Mouse (Mus musculus) heart, adult 18-20 months (tissue): ENCODE results near the gene Olfr1347. TPM values are rescaled to one million over a fixed set of nuclear protein-coding genes. Genes with fewer than 3 reads are reported as not detected.

ENCODE experiments used
- DNase-seq, 2 experiments: peaks; one replicate each; pipeline ENCODE4 v3.0.0; 2021 to 2022; ENCODE audit warnings: mixed read lengths in 1 of 2
- long read RNA-seq, 2 experiments: library from polyadenylated mRNA; stranded (forward); transcript quantifications; one replicate each; pipeline ENCODE4 v2.0.0; 2021
- total RNA-seq, 2 experiments: library from RNA; stranded (reverse); gene quantifications; 2 replicates each; pipeline ENCODE4 v1.2.3; 2021

Gene Olfr1347
- not detected for total RNA-seq
- long read RNA-seq, experiment 1, result 0 reads
- long read RNA-seq, experiment 2, result 0 reads

DNA sequence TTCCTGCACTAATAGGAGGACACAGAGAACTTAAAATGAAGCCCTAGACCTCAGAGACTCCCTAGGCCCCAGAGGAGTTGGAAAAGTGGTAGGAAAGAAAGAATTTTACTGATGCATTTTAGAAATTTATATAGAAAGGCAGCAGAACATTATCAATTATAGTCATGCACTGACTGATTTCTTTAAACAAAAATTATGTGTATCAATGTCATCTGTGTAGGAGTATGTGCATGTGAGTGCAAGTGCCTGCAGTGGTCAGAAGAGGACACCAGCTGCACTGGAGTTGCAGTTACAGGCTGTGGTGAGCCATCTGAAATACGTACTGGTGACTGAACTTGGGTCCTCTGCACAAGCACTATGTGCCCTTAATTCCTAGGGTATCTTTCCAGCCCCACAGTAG lies at the start of gene Olfr1347:
Olfr1347 (minus strand) TSS at position 101 of the 400 bp plus-strand sequence.
- DNase-seq, result no peak

DNA sequence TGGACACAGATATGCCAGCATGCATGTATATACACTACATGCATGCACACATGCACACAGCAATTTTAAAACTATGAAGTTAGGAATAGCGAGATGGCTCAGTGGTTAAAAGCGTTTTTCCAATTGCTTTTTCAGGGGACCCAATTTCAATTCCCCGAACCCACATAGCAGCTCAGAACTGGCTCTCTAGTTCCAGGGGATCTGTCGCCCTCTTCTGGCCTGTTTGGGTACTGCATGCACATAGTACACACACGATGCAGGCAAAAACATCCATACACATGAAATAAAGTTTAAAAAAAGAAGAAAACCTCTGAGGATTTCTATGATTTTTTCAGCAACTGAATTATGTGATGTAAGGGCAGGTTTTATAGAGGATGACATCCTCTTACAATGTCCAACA lies 26.6 kb upstream of the Olfr1347 start:
- DNase-seq, result no peak

DNA sequence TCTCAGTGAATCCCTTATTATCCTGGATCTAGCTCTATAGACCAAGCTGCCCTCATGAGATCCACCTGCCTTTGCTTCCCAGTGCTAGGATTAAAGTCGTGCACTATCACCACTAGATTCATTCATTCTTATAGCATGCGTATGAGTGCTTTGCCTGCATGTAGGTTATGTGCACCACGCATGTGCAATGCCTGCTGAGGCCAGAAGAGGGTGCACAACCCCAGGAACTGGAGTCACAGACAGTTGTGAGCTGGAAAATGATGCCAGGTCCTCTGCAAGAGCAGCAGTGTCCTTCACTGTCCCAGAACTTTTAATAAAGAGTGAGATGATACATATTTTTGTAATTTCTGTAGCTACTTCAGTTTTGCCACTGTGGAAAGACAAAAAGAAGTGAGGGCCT lies 25.4 kb upstream of the Olfr1347 start:
- DNase-seq, result no peak

DNA sequence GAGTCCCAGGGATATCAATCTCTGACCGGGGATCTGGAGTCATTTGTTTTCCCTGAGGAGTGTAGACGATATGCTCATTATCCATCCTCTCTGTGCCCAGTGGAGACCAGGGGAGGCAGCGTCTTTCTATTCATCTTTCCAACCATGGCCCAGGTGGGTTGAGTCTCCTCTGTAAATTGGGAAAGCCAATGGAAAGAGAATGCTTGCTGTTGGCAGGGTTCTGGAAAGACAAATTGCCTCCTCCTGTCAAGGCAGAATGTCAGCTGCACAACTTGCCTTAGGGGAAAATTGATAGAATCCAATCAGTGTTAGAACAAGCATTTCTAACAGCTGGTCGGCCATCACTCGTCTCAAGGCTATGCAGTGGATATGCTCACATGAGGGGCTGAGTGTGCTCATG lies 23.3 kb upstream of the Olfr1347 start, which contains the start of gene Olfr1349:
Olfr1349 (minus strand) TSS at position 101 of the 400 bp plus-strand sequence.
- DNase-seq, result no peak

DNA sequence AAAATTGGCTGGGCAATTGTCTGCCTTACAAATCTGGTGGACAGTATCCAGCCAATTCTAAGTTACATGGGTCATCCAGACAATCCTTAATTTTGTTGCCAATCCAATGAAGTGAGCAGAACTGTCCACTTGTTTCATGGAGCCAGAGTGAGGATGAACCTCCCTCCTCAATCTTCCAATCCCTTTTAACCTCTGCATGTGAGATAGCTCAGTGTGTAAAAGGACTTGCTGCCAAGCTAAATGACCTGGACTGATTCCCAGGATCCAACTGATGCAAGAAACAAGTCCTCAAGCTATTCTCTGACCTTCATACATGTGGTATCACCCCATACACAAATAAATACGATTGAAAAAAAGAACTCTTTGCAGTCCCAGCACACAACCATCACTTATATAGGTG lies 22.1 kb upstream of the Olfr1347 start:
- DNase-seq, result peak in 1 of 2 experiments; percentile 6

DNA sequence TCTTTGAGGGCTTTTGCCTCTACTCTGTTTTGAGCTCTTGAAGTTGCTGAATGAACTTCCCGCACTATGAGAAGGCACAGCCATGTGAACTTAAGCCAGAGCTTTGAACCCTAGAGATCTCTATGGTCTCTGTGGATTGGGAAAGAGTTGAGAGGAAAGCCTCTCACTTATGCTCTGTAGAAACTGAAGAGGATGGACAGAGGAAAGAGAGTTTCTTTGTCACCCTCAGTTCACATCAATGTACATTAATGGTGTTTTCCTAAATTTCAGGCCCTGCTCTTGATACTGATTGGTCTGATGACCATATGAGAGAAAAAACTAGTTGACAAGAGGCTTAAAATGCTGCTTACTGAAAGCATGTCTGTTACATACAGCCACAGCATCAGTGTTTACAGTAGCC lies 9.1 kb upstream of the Olfr1347 start, which contains the start of gene Olfr1348:
Olfr1348 (minus strand) TSS at position 101 of the 400 bp plus-strand sequence.
- no peak for DNase-seq

DNA sequence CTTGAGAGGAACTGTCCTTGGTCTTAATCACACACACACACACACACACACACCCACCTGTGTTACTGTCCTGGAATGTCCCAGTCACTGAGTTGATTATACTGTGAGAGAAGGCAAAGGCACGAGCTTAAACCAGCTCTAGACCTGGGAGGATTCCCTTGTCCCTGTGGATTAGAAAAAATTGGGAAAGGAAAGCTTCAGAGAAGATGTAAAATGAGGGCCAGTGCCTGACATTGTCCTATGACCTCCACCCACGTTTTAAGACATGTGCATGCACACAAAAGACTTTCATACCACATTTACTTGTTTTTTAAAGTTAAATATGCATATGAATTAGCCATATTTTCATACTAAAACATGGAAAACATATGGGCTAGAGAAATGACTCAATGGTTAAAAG lies 12.7 kb downstream of the Olfr1347 start, which contains the start of gene Olfr5:
Olfr5 (minus strand) TSS at position 101 of the 400 bp plus-strand sequence.
- no peak for DNase-seq

DNA sequence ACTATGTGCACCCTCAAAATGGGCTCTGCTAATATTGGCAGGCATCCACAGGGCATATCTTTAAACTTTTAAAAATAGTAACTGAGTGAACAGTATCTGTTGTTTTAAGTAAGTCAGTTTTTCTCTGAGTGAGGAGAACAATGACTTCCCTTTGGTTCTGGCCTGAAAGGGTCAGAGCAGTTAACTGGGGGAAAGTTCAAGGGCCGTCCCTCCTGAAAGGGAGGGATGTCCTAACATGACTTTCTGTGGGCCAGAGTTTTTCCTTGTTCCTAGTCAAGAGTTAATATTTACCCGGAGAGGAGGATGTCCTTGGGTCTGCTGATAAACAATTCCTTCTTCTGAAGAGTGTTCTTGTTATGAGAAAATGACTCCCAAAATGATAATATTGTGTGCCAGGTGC lies 21.9 kb downstream of the Olfr1347 start:
- DNase-seq, result peak in 1 of 2 experiments; percentile 22

DNA sequence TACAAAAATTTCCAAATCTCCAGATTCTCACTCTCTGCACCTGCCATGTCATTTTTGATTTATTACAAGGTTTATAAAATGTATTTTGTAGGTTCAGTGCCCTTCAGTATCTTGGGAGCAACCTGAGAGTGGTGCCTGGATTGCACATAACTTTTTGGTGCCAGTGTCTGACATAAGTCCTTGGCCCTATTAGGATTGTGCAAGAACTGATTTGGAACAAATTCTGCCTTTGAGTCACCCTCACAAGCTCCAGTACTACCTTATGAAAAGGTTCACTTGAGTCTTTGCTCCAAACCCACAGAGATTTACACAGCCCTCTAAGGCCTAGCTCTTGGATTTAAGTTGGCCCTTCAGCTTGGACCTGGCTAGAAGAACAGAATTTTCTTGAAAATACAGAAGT lies 32.6 kb downstream of the Olfr1347 start, which contains the start of gene Olfr1346:
Olfr1346 (plus strand) TSS at position 151 of the 400 bp plus-strand sequence.
- DNase-seq, result no peak

DNA sequence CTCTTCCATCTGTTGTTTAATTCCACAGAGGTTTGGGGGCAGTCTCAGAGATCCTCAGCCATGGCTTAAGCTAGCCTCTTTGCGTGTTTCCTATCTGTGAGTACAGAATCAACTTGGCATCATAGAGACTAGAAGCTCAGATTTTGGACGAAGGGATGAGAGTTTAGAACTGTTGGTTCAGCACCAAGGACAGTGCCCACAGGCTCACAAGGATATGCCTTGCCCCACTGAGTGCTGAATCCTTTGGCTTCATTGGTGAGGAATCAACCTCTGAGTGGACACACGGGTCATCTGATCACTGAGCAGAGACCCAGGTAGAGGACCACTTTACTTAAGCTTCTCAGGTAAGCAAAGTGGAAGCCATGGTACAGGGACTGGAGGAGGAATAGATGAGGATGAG lies 43.2 kb downstream of the Olfr1347 start:
- DNase-seq, result no peak

DNA sequence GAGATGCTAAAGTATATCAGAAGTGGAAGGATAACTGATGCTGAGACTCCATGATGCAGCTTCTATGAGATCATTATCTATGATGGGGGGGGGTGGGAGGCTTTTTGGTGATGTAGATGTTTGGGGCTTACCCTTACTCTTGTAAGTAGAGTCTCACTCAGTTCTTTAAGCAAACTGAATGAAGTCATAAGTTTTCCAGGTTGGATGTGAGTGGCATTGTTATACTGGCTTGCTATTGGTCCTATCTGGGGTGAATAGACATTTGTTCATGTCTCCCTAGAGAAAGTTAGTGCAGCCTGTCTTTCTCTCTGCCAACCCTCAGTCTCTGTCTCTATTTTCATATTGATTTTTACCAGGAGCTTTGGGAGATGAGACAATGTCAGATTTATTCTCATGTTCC lies 43.7 kb downstream of the Olfr1347 start, which contains the start of gene Olfr1336:
Olfr1336 (plus strand) TSS at position 301 of the 400 bp plus-strand sequence.
- no peak for DNase-seq

DNA sequence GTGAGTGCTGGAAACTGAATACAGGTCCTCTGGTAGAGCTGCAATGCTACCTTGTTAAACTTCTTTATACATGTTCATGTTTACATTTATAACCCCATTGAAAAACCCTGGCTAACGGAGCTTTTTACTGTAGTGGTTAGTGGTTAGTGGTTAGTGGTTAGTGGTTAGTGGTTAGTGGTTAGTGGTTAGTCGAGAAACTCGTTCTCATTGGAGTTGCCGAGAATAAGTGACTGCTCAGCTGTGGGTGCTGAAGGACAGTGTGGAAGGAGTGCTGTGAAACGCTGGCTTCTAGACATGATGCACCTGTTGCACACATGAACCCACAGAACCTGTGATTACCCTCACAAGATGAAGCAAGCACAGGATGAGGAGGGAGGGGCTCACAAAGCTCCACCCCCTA lies 51.8 kb downstream of the Olfr1347 start:
- DNase-seq, result no peak

DNA sequence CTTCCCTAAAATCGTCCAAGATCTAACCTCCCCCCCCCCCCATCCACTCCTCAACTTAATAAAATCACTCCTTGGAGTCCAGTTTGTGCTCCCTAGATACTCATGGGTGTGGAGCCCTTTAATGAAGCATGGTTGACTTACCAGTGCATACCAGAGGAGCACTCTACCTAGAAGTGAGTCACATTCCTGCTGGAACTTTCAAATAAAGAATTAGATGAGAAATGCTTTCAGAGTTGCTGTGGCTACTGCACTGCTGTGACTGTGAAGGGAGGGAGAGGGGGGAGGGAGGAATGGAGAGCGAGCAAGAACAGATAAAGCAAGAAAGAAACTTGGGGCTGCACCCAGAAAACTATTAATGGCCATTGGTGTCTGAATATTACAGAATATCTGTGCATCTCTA lies 58.4 kb downstream of the Olfr1347 start:
- no peak for DNase-seq

DNA sequence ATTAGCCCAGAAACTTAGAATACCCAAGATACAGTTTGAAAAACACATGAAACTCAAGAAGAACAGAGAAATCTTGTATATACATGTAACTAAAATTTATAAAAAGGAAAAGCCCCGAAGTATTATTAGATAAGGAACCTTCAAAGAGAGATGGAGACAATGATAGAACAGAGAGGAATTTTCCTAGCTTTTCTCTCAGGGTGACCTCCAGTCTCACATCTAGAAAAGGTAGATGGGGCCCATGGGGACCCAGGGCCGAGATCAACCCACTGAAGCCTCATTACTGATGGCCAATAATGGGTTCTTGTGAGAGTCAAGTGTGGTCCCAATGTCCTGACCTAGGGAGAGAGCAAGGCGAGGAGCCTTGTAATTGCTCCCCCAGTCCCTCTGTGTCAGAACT lies 61.2 kb downstream of the Olfr1347 start, which contains the start of gene Olfr1344:
Olfr1344 (plus strand) TSS at position 301 of the 400 bp plus-strand sequence.
- DNase-seq, result no peak

Other genes with a start within 250 kb of the Olfr1347 start
- not detected for gene Epp13, start 247.0 kb downstream of the Olfr1347 start, total RNA-seq
- gene Zfp667, start 213.2 kb downstream of the Olfr1347 start, total RNA-seq, result 1 to 10 TPM; 2.7 to 3.7 TPM
- gene Zfp583, start 168.5 kb downstream of the Olfr1347 start, total RNA-seq, result 1 to 10 TPM; 2.9 to 3.0 TPM
- gene Gm3854, start 156.0 kb downstream of the Olfr1347 start, total RNA-seq, result under 1 TPM; 0.22 to 0.36 TPM
- gene Zfp78, start 136.5 kb downstream of the Olfr1347 start, total RNA-seq, result 1 to 10 TPM; 2.2 to 2.5 TPM
- gene Zfp28, start 116.5 kb downstream of the Olfr1347 start, total RNA-seq, result 1 to 10 TPM; 2.8 to 3.7 TPM
- gene Smim17, start 101.0 kb downstream of the Olfr1347 start, total RNA-seq, result not detected
- gene Gm20715, start 89.5 kb downstream of the Olfr1347 start, total RNA-seq, result not detected
- not detected for gene Olfr1344, start 61.1 kb downstream of the Olfr1347 start, total RNA-seq
- gene Olfr1336, start 43.6 kb downstream of the Olfr1347 start, total RNA-seq, result not detected
- not detected for gene Olfr1346, start 32.7 kb downstream of the Olfr1347 start, total RNA-seq
- gene Olfr5, start 12.8 kb downstream of the Olfr1347 start, total RNA-seq, result not detected
- not detected for gene Olfr1348, start 9.0 kb upstream of the Olfr1347 start, total RNA-seq
- gene Olfr1349, start 23.2 kb upstream of the Olfr1347 start, total RNA-seq, result not detected
- gene Olfr1350, start 65.1 kb upstream of the Olfr1347 start, total RNA-seq, result not detected
- gene Zim1, start 196.7 kb upstream of the Olfr1347 start, total RNA-seq, result 1 to 10 TPM; 3.4 to 4.8 TPM
- gene Peg3, start 230.7 kb upstream of the Olfr1347 start, total RNA-seq, result 1 to 10 TPM; 3.3 to 6.2 TPM
- gene Usp29, start 230.8 kb upstream of the Olfr1347 start, total RNA-seq, result not detected